Mouse (Mus musculus) heart, embryonic 10.5 days (tissue): Measurements from ENCODE around the gene B230219D22Rik. TPM values are rescaled to one million over a fixed set of nuclear protein-coding genes. Genes with fewer than 3 reads are reported as not detected.
"Not testable (repeated sequence)": the region's sequence is repeated elsewhere in the genome, so short reads cannot be mapped to it uniquely, and the experiment has no call there.

Source experiments
- DNase-seq: peaks from one replicate; pipeline ENCODE4 v3.0.0-alpha.2; 2017; ENCODE audit warnings: low spot score
- H3K27ac ChIP-seq: fragments of 300-500 bp; sonication (generic); 2 replicates; pipeline ENCODE4 v1.5.1; 2016; ENCODE audit warnings: mild to moderate bottlenecking
- H3K27me3 ChIP-seq: fragments of 300-500 bp; sonication (generic); 2 replicates; pipeline ENCODE4 v1.6.1; 2016; ENCODE audit warnings: mild to moderate bottlenecking; ENCODE audit not compliant: poor library complexity, insufficient read depth, severe bottlenecking
- H3K36me3 ChIP-seq: fragments of 300-500 bp; sonication (generic); 2 replicates; pipeline ENCODE4 v1.6.1; 2016; ENCODE audit warnings: mild to moderate bottlenecking, moderate library complexity
- H3K4me1 ChIP-seq: fragments of 300-500 bp; sonication (generic); 2 replicates; pipeline ENCODE4 v1.6.1; 2016; ENCODE audit warnings: mild to moderate bottlenecking
- H3K4me3 ChIP-seq: fragments of 300-500 bp; sonication (generic); 2 replicates; pipeline ENCODE4 v1.5.1; 2016; ENCODE audit warnings: mild to moderate bottlenecking, moderate library complexity
- H3K9me3 ChIP-seq: fragments of 300-500 bp; sonication (generic); 2 replicates; pipeline ENCODE4 v1.6.1; 2016; ENCODE audit warnings: mild to moderate bottlenecking, moderate library complexity
- WGBS: fragments of 180-500 bp; shearing (Covaris S2); methylation state at CpG from one replicate; pipeline ENCODE4 v1.1.7; 2016; 5-methylcytosine and 5-hydroxymethylcytosine counted together
- polyA plus RNA-seq: library from polyadenylated mRNA; unstranded; fragments of >200 nt; fragmentation: Nextera tagmentation; extraction: Ambion mirVana; gene quantifications from 2 replicates; pipeline ENCODE4 v1.2.1, GENCODE M21; 2016

Gene B230219D22Rik
- polyA plus RNA-seq, 1 experiment from 2014 or later: 61.3 TPM

DNA sequence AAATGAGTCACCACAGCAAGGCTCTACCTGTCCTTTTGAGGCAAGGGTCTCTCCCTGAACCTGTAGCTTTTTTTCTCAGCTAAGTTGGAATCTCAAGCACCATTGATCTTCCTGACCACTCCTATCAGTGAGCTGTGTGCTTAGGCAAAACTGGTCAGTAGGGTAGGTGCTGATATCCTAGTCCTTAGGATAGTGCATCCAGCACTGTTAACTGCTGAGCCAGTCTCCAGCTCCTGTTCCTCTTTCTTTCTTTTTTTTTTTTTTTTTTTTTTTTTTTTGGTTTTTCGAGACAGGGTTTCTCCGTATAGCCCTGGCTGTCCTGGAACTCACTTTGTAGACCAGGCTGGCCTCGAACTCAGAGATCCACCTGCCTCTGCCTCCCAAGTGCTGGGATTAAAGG lies 3.1 kb downstream of the B230219D22Rik start:
- DNase-seq, H3K4me3 ChIP-seq, H3K9me3 ChIP-seq, H3K27ac ChIP-seq, H3K27me3 ChIP-seq: not testable (repeated sequence)
- 86% methylated on average over 1 of the region's 3 CpGs for WGBS
- Histone ChIP-seq H3K4me1 (peaks cover 19% of the 10 kb centered on the region; the same call in 1 of the 2 replicates), H3K36me3 (peaks cover 30% of the 10 kb centered on the region)

DNA sequence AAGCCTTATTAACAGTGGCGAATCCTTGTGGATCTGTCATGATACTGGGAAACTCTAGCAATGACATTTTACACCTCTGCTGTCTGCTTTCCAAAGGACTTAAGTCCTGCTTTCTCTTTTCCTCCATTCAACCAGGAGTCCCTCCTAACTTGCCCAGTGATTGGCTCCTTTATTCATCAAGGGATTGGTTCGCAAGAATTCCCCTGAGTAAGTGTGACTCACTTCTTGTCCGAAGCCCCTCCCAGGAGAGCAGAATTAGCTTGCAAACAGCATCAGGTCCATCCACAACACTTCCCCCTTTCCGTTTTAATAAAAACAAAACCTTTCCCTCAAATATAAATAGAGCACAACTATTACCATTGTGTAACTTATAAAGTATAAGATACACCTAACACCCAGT lies 11.4 kb downstream of the B230219D22Rik start:
- no peak overlapping the region for H3K27ac ChIP-seq
- WGBS: 89% methylated on average over 4 of the region's 4 CpGs
- peaks cover 60% of the 10 kb centered on the region for H3K36me3 ChIP-seq
- H3K4me3 ChIP-seq: no peak overlapping the region
- H3K4me1 ChIP-seq: no peaks in the 10 kb centered on the region
- no peak for DNase-seq
- no peaks in the 10 kb centered on the region for H3K9me3 ChIP-seq
- H3K27me3 ChIP-seq: no peaks in the 10 kb centered on the region

DNA sequence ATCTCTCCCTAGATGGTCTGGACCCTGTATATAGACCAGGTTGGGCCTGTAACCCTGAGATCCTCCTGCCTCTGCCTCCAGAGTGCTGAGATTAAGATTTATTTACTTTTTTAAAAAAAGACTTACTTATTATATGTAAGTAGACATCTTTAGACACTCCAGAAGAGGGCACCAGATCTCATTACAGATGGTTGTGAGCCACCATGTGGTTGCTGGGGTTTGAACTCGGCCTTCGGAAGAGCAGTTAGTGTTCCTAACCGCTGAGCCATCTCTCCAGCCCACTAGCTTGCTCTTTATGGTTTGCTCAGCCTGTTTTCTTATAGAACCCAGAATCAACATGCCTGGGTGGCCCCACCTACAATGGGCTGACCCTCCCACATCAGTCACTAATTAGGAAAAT lies 19.9 kb downstream of the B230219D22Rik start:
- peaks cover 5% of the 10 kb centered on the region for H3K36me3 ChIP-seq
- WGBS: 86% methylated on average over 3 of the region's 3 CpGs
- no peak overlapping the region for H3K27ac ChIP-seq
- H3K9me3 ChIP-seq: no peaks in the 10 kb centered on the region
- H3K4me1 ChIP-seq: peaks cover 3% of the 10 kb centered on the region
- no peaks in the 10 kb centered on the region for H3K27me3 ChIP-seq
- DNase-seq: no peak
- H3K4me3 ChIP-seq: no peak overlapping the region

- Histone ChIP-seq H3K27ac (peak within 1 kb of the TSS; percentile 95), H3K36me3 (peaks cover 23% of the 10 kb centered on the region), H3K9me3 (no peaks in the 10 kb centered on the region), H3K4me3 (peak within 1 kb of the TSS; percentile 83), H3K4me1 (peaks cover 3% of the 10 kb centered on the region), H3K27me3 (no peaks in the 10 kb centered on the region)
- DNase-seq: peak; percentile 91
- under 1% methylated on average over 62 of the region's 63 CpGs for WGBS
These were observed 21.7 kb downstream of the B230219D22Rik start, which contains the start of gene Txndc15 for GRCm38 (mm10) chr13:55714501-55715166. Gene Txndc15, plus strand, starts transcription at chr13:55714650.

DNA sequence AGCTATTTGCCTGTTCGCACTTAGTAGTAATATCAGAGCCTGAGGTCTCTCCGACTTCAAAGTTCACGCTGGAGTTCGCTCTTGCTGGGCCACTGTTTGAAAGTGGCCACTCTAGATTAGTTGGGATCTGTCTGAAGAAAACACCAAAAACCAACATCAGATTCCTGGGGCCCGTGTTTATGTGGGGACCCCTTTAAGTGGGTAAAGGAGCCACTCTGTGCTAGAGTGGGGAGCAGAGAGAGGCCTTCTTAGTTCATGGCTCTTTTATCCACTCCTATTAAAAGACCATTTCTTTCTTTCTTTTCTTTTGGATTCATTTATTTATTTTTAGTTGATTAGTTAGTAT lies 22.2 kb downstream of the B230219D22Rik start:
- Histone ChIP-seq H3K27ac (peak overlapping the region; percentile 95), H3K27me3 (no peaks in the 10 kb centered on the region), H3K36me3 (peaks cover 28% of the 10 kb centered on the region), H3K9me3 (no peaks in the 10 kb centered on the region), H3K4me3 (peak overlapping the region; percentile 83), H3K4me1 (peaks cover 3% of the 10 kb centered on the region)
- no peak for DNase-seq
- 10% methylated on average over 5 of the region's 5 CpGs for WGBS

GRCm38 (mm10) chr13:55715908-55716510 lies 23.1 kb downstream of the B230219D22Rik start:
- DNase-seq: no peak
- 85% methylated on average over 7 of the region's 7 CpGs for WGBS
- H3K4me3 ChIP-seq: no peak overlapping the region
- no peak overlapping the region for H3K27ac ChIP-seq
- H3K36me3 ChIP-seq: peaks cover 35% of the 10 kb centered on the region
- no peaks in the 10 kb centered on the region for H3K9me3 ChIP-seq
- no peaks in the 10 kb centered on the region for H3K27me3 ChIP-seq
- peaks cover 3% of the 10 kb centered on the region for H3K4me1 ChIP-seq

- Histone ChIP-seq H3K4me1 (no peaks in the 10 kb centered on the region; the same call in 1 of the 2 replicates), H3K36me3 (peaks cover 61% of the 10 kb centered on the region), H3K27me3 (no peaks in the 10 kb centered on the region), H3K4me3 (no peak overlapping the region), H3K27ac (no peak overlapping the region), H3K9me3 (no peaks in the 10 kb centered on the region)
- no peak for DNase-seq
- WGBS: 77% methylated on average over 8 of the region's 8 CpGs
These were observed 28.6 kb downstream of the B230219D22Rik start for GRCm38 (mm10) chr13:55721516-55721915.

DNA sequence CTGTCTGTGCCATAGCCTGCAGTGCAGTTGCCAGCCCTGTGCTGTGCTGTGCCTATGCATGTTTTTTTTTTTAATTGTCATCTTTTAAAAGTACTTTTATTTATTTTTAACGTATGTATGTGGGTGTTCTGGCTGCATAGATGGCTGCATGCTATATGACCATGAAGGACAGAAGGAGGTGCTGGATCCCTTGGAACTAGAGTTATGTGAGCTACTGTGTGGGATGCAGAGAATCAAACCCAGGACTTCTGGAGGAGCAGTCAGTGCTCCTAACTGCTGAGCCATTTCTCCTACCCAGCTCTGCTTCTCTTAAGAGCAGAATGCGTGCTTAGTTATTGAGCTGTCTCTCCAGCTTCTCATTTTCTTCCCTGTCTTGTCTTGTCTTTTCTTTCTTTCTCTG lies 29.1 kb downstream of the B230219D22Rik start:
- WGBS: 88% methylated on average over 2 of the region's 2 CpGs
- Histone ChIP-seq H3K9me3 (no peaks in the 10 kb centered on the region), H3K36me3 (peaks cover 58% of the 10 kb centered on the region), H3K27ac (no peak overlapping the region), H3K4me1 (no peaks in the 10 kb centered on the region; the same call in 1 of the 2 replicates), H3K27me3 (no peaks in the 10 kb centered on the region), H3K4me3 (no peak overlapping the region)
- no peak for DNase-seq

- WGBS: 3% methylated on average over 4 of the region's 4 CpGs
- peaks cover 3% of the 10 kb centered on the region; the same call in 1 of the 2 replicates for H3K4me1 ChIP-seq
- peak overlapping the region; percentile 96 for H3K27ac ChIP-seq
These were observed 33.7 kb downstream of the B230219D22Rik start for GRCm38 (mm10) chr13:55726598-55727119.

DNA sequence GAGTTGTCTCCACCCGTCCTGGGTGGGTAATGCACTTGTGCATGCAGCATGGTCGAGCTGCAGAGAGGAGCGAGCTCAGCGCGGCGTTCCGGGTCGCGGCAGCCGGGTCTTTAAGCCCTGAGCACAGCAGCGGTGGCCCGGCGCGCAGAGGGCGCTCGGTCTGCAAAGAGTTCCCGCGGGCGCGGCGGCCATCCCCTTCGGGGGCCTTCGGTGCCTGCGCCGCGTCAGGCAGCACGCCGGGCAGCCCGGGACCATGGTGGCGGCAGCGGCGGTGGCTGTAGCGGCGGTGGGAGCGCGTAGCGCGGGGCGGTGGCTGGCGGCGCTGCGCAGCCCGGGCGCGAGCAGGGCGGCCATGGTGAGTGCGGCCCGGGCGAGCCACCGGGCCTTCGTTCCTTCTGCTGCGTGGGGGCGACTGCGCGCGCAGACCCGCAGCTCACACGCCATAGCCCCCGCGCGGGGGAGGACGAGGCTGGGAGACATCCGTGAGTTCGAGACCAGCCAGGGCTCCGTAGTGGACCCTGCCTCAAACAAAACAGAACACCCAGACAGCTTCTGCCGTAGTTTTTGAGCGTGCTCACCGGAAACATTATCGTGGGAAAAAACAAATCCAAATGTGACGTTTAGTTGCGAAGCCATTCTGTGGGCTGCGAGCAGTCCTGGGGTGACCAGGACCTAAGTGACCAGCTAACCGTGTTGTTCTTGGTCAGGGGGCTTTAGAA lies 34.4 kb downstream of the B230219D22Rik start, which contains the start of gene Pcbd2:
Gene Pcbd2, plus strand, starts transcription at position 249 of the 719 bp plus-strand sequence.
- peaks cover 3% of the 10 kb centered on the region; the same call in 1 of the 2 replicates for H3K4me1 ChIP-seq
- peak; percentile 92 for DNase-seq
- H3K27ac ChIP-seq: peak within 1 kb of the TSS; percentile 96
- H3K9me3 ChIP-seq: no peaks in the 10 kb centered on the region
- H3K4me3 ChIP-seq: peak within 1 kb of the TSS; percentile 80
- under 1% methylated on average over 73 of the region's 73 CpGs for WGBS
- H3K27me3 ChIP-seq: no peaks in the 10 kb centered on the region
- H3K36me3 ChIP-seq: peaks cover 17% of the 10 kb centered on the region

More at GRCm38 (mm10) chr13:55726598-55727119, 33.7 kb downstream of the B230219D22Rik start:
- Histone ChIP-seq H3K27me3 (no peaks in the 10 kb centered on the region), H3K36me3 (peaks cover 22% of the 10 kb centered on the region), H3K4me3 (peak overlapping the region; percentile 80), H3K9me3 (no peaks in the 10 kb centered on the region)
- DNase-seq: no peak

GRCm38 (mm10) chr13:55727839-55728238 lies 34.9 kb downstream of the B230219D22Rik start:
- 4% methylated on average over 19 of the region's 19 CpGs for WGBS
- H3K9me3 ChIP-seq: no peaks in the 10 kb centered on the region

GRCm38 (mm10) chr13:55730716-55731115 lies 37.8 kb downstream of the B230219D22Rik start:
- H3K27me3 ChIP-seq: no peaks in the 10 kb centered on the region
- WGBS: 88% methylated on average over 7 of the region's 7 CpGs

More at GRCm38 (mm10) chr13:55727839-55728238, 34.9 kb downstream of the B230219D22Rik start:
- peaks cover 3% of the 10 kb centered on the region; the same call in 1 of the 2 replicates for H3K4me1 ChIP-seq
- peak overlapping the region; percentile 80 for H3K4me3 ChIP-seq
- peak overlapping the region; percentile 96 for H3K27ac ChIP-seq
- peaks cover 17% of the 10 kb centered on the region for H3K36me3 ChIP-seq
- no peaks in the 10 kb centered on the region for H3K27me3 ChIP-seq
- peak; percentile 87 for DNase-seq

More at GRCm38 (mm10) chr13:55730716-55731115, 37.8 kb downstream of the B230219D22Rik start:
- no peak overlapping the region for H3K4me3 ChIP-seq
- no peaks in the 10 kb centered on the region for H3K9me3 ChIP-seq
- H3K36me3 ChIP-seq: peaks cover 4% of the 10 kb centered on the region; the same call in 1 of the 2 replicates
- H3K4me1 ChIP-seq: peaks cover 3% of the 10 kb centered on the region; the same call in 1 of the 2 replicates
- DNase-seq: no peak
- H3K27ac ChIP-seq: no peak overlapping the region
